10 mouse cellular contexts compared by ENCODE assay signal in the genomic region with DNA sequence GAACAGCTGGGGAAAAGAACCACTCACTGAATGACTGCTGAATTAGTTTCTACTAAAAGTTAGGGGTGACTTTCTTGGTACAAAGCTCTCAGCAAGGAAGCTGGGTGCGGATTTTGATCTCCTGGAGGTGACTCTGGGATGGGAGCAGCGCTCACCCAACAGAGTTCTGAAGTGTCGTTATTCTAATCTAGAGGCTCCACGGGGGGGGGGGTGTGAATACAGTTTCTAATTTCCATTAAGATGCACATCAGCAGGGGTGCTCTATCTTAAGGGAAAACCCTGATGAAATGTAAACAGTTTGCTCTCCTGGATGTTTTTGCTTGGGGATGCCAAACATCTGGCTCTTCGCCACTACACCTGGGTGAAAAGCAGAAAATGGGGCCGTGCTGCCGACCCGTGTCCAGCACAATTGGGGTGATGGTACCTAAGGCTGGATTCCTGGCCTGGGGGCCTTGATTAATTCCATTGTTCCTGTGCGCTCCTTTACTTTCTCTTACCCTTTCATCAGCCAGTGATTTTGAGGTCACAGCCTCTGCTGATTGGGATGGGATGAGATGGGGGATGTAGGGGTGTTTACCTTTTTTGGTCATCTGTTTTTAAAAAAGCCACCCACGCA. TPM values are rescaled to one million over a fixed set of nuclear protein-coding genes. Genes with fewer than 3 reads are reported as not detected.
A peak's percentile ranks its signal among the peaks of the same experiment; 100 is the strongest.
DNase-seq lines count a peak whose midpoint lies in the region; ATAC-seq lines count a peak whose summit lies in the region.
"Had no signal": no experiment of that assay in that cellular context is flagged by ENCODE, and none has a peak within 500 bp of the region (broad histone marks: within the 10 kb centered on the region; RNA-seq: fewer than 3 reads in every experiment).

No protein-coding gene starts in this region.

- peak overlapping the region; percentile 77 for H3K4me2 ChIP-seq in heart, embryonic 12.5 days
- peak overlapping the region; percentile 71 for H3K4me2 ChIP-seq in heart, embryonic 16.5 days (ENCODE audit: low read depth, low read length)
- H3K4me2 ChIP-seq in midbrain, embryonic 11.5 days = peak overlapping the region; percentile 83

- peak overlapping the region; percentile 74 for H3K9ac ChIP-seq in heart, embryonic 12.5 days
- peak overlapping the region; percentile 94 for H3K9ac ChIP-seq in heart, embryonic 16.5 days (ENCODE audit: low read length)
- H3K9ac ChIP-seq in midbrain, embryonic 11.5 days (ENCODE audit: low read length) = no peak overlapping the region

- H3K4me3 ChIP-seq in heart, embryonic 12.5 days = peak overlapping the region; percentile 68
- H3K4me3 ChIP-seq in heart, embryonic 16.5 days (ENCODE audit: low read length) = peak overlapping the region; percentile 89
- peak overlapping the region; percentile 67 for H3K4me3 ChIP-seq in midbrain, embryonic 11.5 days (ENCODE audit: low read depth, low read length)
- H3K4me3 ChIP-seq: myocyte had no signal

- H3K27ac ChIP-seq in heart, embryonic 12.5 days (ENCODE audit: poor library complexity, severe bottlenecking) = no peak overlapping the region
- peak overlapping the region; percentile 93 for H3K27ac ChIP-seq in heart, embryonic 16.5 days (ENCODE audit: low read length)
- H3K27ac ChIP-seq in midbrain, embryonic 11.5 days (ENCODE audit: low read depth, low read length) = no peak overlapping the region

- H3K9me3 ChIP-seq in heart, embryonic 12.5 days (replicated peaks) = no peaks in the 10 kb centered on the region
- H3K9me3 ChIP-seq in heart, embryonic 16.5 days (replicated peaks; ENCODE audit: control insufficient read depth, low read length) = no peaks in the 10 kb centered on the region
- H3K9me3 ChIP-seq in midbrain, embryonic 11.5 days (ENCODE audit: control insufficient read depth, low read length) = no peaks in the 10 kb centered on the region

- H3K36me3 ChIP-seq in heart, embryonic 12.5 days = no peaks in the 10 kb centered on the region
- no peaks in the 10 kb centered on the region for H3K36me3 ChIP-seq in heart, embryonic 16.5 days (ENCODE audit: control insufficient read depth, insufficient read depth)
- H3K36me3 ChIP-seq in midbrain, embryonic 11.5 days (ENCODE audit: control insufficient read depth, insufficient read depth, low read length) = no peaks in the 10 kb centered on the region

- H3K4me1 ChIP-seq in heart, embryonic 12.5 days (replicated peaks) = peaks cover 22% of the 10 kb centered on the region
- peaks cover 24% of the 10 kb centered on the region for H3K4me1 ChIP-seq in heart, embryonic 16.5 days (ENCODE audit: control insufficient read depth, insufficient read depth, low read length)
- peaks cover 5% of the 10 kb centered on the region; the same call in 1 of the 2 replicates for H3K4me1 ChIP-seq in midbrain, embryonic 11.5 days (ENCODE audit: control insufficient read depth, insufficient read depth, low read length)

- H3K27me3 ChIP-seq in heart, embryonic 12.5 days (replicated peaks) = peaks cover 19% of the 10 kb centered on the region
- H3K27me3 ChIP-seq in heart, embryonic 16.5 days (ENCODE audit: control insufficient read depth, insufficient read depth, low read length) = no peaks in the 10 kb centered on the region
- peaks cover 8% of the 10 kb centered on the region for H3K27me3 ChIP-seq in midbrain, embryonic 11.5 days (ENCODE audit: control insufficient read depth, insufficient read depth, low read length)
- H3K27me3 ChIP-seq: CH12.LX had no signal

- 21% methylated on average over 10 of the region's 10 CpGs for WGBS in heart, embryonic 12.5 days
- 28% methylated on average over 10 of the region's 10 CpGs for WGBS in heart, embryonic 16.5 days
- 5% methylated on average over 10 of the region's 10 CpGs for whole genome bisulfite sequencing in midbrain, embryonic 11.5 days

- no peak for DNase-seq in heart, postnatal 4 days
- peak; percentile 85 for DNase-seq in R1 (ENCODE audit: low read depth, low spot score)
- DNase-seq in midbrain, embryonic 11.5 days (ENCODE audit: low spot score, missing footprints) = no peak
- no peak for DNase-seq in gastrocnemius, adult 18-20 months (ENCODE audit: low spot score)
- no peak for DNase-seq in frontal cortex, postnatal 14 days (ENCODE audit: low spot score in 2 of 2)
- no peak for DNase-seq in yolk sac, embryonic 10.5 days (ENCODE audit: low spot score)

- no peak for ATAC-seq in heart, embryonic 12.5 days (ENCODE audit: insufficient number of reproducible peaks, low FRiP score)
- ATAC-seq in heart, embryonic 16.5 days (replicated peaks; ENCODE audit: extremely low read depth, insufficient read depth, low FRiP score) = no peak
- no peak for ATAC-seq in midbrain, embryonic 11.5 days (ENCODE audit: low FRiP score)

RNA-seq across cellular contexts. Expression of a gene that starts 1.9 kb away (rescaled TPM):
- polyA plus RNA-seq in heart, embryonic 12.5 days (2016; fragmentation: Nextera tagmentation; extraction: Ambion mirVana) = 13.9 and 15.0 TPM in 2 replicates
- total RNA-seq in heart, postnatal 4 days (2021) = 10 to 100 TPM; 28.9 to 37.2 TPM
- polyA plus RNA-seq in heart, embryonic 16.5 days (2015; fragmentation: Nextera tagmentation; extraction: Ambion mirVana) = 10.7 and 13.0 TPM in 2 replicates
- 4.8 TPM in 2 replicates for polyA plus RNA-seq in midbrain, embryonic 11.5 days (2014; fragmentation: Nextera tagmentation; extraction: Ambion mirVana)
- 1 to 10 TPM; 1.1 to 1.4 TPM for total RNA-seq in gastrocnemius, adult 18-20 months (2021)
- total RNA-seq: CH12.LX had no signal
